Mouse (Mus musculus) CH12.LX (cell line): Measurements from ENCODE around the gene Anapc10.

Source experiments
- BHLHE40 ChIP-seq: IDR thresholded peaks from 2 replicates; pipeline ENCODE4 v1.6.1; 2011; ENCODE audit warnings: mild to moderate bottlenecking, low read depth, low read length, improper control_type of control experiment
- CTCF ChIP-seq, 2 experiments: IDR thresholded peaks in 1 of 2; conservative IDR thresholded peaks in 1 of 2; 2 replicates each; pipeline ENCODE4 v1.5.1; 2011 to 2012; ENCODE audit warnings: low read depth in 2 of 2, low read length in 2 of 2, improper control_type of control experiment in 1 of 2, inconsistent platforms in 1 of 2, mild to moderate bottlenecking in 1 of 2, moderate library complexity in 1 of 2
- ELF1 ChIP-seq: IDR thresholded peaks from 2 replicates; pipeline ENCODE4 v1.6.1; 2014; ENCODE audit warnings: low read depth, mild to moderate bottlenecking, inconsistent platforms, low read length, improper control_type of control experiment
- EP300 ChIP-seq: IDR thresholded peaks from 2 replicates; pipeline ENCODE4 v1.6.1; 2011; ENCODE audit warnings: low read length, improper control_type of control experiment
- GABPA ChIP-seq: IDR thresholded peaks from 2 replicates; pipeline ENCODE4 v1.6.1; 2012; ENCODE audit warnings: low read depth, low read length, improper control_type of control experiment, inconsistent platforms; ENCODE audit not compliant: insufficient replicate concordance
- JUND ChIP-seq: conservative IDR thresholded peaks from 2 replicates; pipeline ENCODE4 v1.6.1; 2011; ENCODE audit warnings: low read depth, low read length, improper control_type of control experiment
- MXI1 ChIP-seq: IDR thresholded peaks from 2 replicates; pipeline ENCODE4 v1.6.1; 2011; ENCODE audit warnings: mild to moderate bottlenecking, low read depth, low read length, improper control_type of control experiment
- POLR2A ChIP-seq: IDR thresholded peaks from 2 replicates; pipeline ENCODE4 v1.6.1; 2011; ENCODE audit warnings: low read depth, mild to moderate bottlenecking, improper control_type of control experiment, low read length
- POLR2AphosphoS2 ChIP-seq: IDR thresholded peaks from 2 replicates; pipeline ENCODE4 v1.6.1; 2011; ENCODE audit warnings: low read depth, low read length, improper control_type of control experiment
- SIN3A ChIP-seq: IDR thresholded peaks from 2 replicates; pipeline ENCODE4 v1.6.1; 2012; ENCODE audit warnings: low read length, improper control_type of control experiment, inconsistent platforms
- USF1 ChIP-seq: IDR thresholded peaks from 2 replicates; pipeline ENCODE4 v1.6.1; 2014; ENCODE audit warnings: low read depth, mild to moderate bottlenecking, inconsistent platforms, low read length, improper control_type of control experiment
- ZC3H11A ChIP-seq: IDR thresholded peaks from 2 replicates; pipeline ENCODE4 v1.6.1; 2012; ENCODE audit warnings: low read depth, mild to moderate bottlenecking, inconsistent platforms, low read length, improper control_type of control experiment
- ZKSCAN1 ChIP-seq: IDR thresholded peaks from 2 replicates; pipeline ENCODE4 v1.6.1; 2012; ENCODE audit warnings: low read depth, inconsistent platforms, low read length, improper control_type of control experiment, borderline replicate concordance

- TF ChIP-seq POLR2A (no peak), BHLHE40 (no peak), CTCF (conservative IDR thresholded peaks at IDR 0.05 in 1 of 2, IDR thresholded peaks at IDR 0.05 in 1 of 2; ENCODE audit: low read depth in 2 of 2, low read length in 2 of 2) (no peak), JUND (no peak), USF1 (no peak), EP300 (no peak), ZC3H11A (no peak), MXI1 (no peak), ELF1 (no peak), SIN3A (no peak), POLR2AphosphoS2 (no peak), ZKSCAN1 (no peak), GABPA (no peak)
Measured at GRCm38 (mm10) chr8:79796690-79797089, 85.1 kb downstream of the Anapc10 start.
